Mouse (Mus musculus): ENCODE results near the gene Ggt7. TPM values are rescaled to one million over a fixed set of nuclear protein-coding genes. Genes with fewer than 3 reads are reported as not detected.

Gene Ggt7
- polyA plus RNA-seq, 1 experiment from 2014 or later = 1.0 TPM

- 83% methylated on average over 2 of the region's 2 CpGs for WGBS
- Histone ChIP-seq H3K36me3 (ENCODE audit: control insufficient read depth, insufficient read depth, low read length) (no peaks in the 10 kb centered on the region), H3K4me1 (replicated peaks; ENCODE audit: control insufficient read depth, insufficient read depth, low read length) (no peaks in the 10 kb centered on the region), H3K9me3 (ENCODE audit: control insufficient read depth, low read length) (no peaks in the 10 kb centered on the region), H3K4me2 (no peak overlapping the region), H3K4me3 (ENCODE audit: low read depth, low read length) (no peak overlapping the region), H3K27ac (ENCODE audit: low read depth, low read length) (no peak overlapping the region), H3K27me3 (replicated peaks; ENCODE audit: control insufficient read depth, insufficient read depth, low read length) (no peaks in the 10 kb centered on the region), H3K9ac (ENCODE audit: low read depth, low read length) (no peak overlapping the region)
- no peak for DNase-seq (ENCODE audit: low spot score)
- ATAC-seq (replicated peaks; ENCODE audit: low FRiP score) = no peak
Measured at GRCm38 (mm10) chr2:155443446-155443845, 74.6 kb downstream of the Ggt7 start.

DNA sequence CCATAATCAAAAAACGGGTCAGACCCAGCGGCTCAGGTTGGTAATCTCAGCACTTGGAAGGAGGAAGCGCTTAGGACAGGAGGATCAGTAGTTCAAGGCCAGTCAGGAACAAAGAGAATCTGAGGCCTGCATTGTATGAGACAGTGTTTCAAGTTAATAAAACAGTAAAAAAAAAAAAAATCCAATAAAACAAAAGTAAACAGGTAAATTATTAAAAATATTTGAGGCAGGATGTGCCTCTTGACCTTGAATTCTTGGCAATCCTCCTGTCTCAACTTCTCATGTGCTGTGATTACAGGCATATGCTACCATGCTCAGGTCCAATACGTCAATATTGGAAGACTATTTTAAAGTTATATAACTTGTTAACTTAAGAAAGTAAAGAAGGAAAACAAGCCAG lies 75.1 kb downstream of the Ggt7 start:
- Histone ChIP-seq H3K9me3 (ENCODE audit: control insufficient read depth, low read length) (no peaks in the 10 kb centered on the region), H3K27me3 (replicated peaks; ENCODE audit: control insufficient read depth, insufficient read depth, low read length) (no peaks in the 10 kb centered on the region), H3K27ac (ENCODE audit: low read depth, low read length) (no peak overlapping the region), H3K4me3 (ENCODE audit: low read depth, low read length) (no peak overlapping the region), H3K4me1 (replicated peaks; ENCODE audit: control insufficient read depth, insufficient read depth, low read length) (no peaks in the 10 kb centered on the region), H3K4me2 (no peak overlapping the region), H3K36me3 (ENCODE audit: control insufficient read depth, insufficient read depth, low read length) (no peaks in the 10 kb centered on the region), H3K9ac (ENCODE audit: low read depth, low read length) (no peak overlapping the region)
- 83% methylated on average over 4 of the region's 4 CpGs for WGBS
- DNase-seq (ENCODE audit: low spot score) (no peak), ATAC-seq (replicated peaks; ENCODE audit: low FRiP score) (no peak)

Other genes starting within 250 kb of the Ggt7 start
- 43.5 and 45.6 TPM in 2 replicates for gene Map1lc3a, start 241.9 kb downstream of the Ggt7 start, polyA plus RNA-seq (2014; fragmentation: Nextera tagmentation; extraction: Ambion mirVana)
- gene Pigu, start 160.8 kb downstream of the Ggt7 start, polyA plus RNA-seq (2014; fragmentation: Nextera tagmentation; extraction: Ambion mirVana) = 51.7 and 51.9 TPM in 2 replicates
- 6.6 and 7.0 TPM in 2 replicates for gene Trp53inp2, start 137.2 kb downstream of the Ggt7 start, polyA plus RNA-seq (2014; fragmentation: Nextera tagmentation; extraction: Ambion mirVana)
- 19.9 and 20.7 TPM in 2 replicates for gene Ncoa6, start 44.3 kb downstream of the Ggt7 start, polyA plus RNA-seq (2014; fragmentation: Nextera tagmentation; extraction: Ambion mirVana)
- gene Acss2, start 289 bp downstream of the Ggt7 start, polyA plus RNA-seq (2014; fragmentation: Nextera tagmentation; extraction: Ambion mirVana) = 27.7 and 28.5 TPM in 2 replicates
- gene Gss, start 74.6 kb upstream of the Ggt7 start, polyA plus RNA-seq (2014; fragmentation: Nextera tagmentation; extraction: Ambion mirVana) = 59.7 and 60.5 TPM in 2 replicates
- gene Myh7b, start 93.0 kb upstream of the Ggt7 start, polyA plus RNA-seq (2014; fragmentation: Nextera tagmentation; extraction: Ambion mirVana) = 4.3 and 5.3 TPM in 2 replicates
- gene Trpc4ap, start 174.1 kb upstream of the Ggt7 start, polyA plus RNA-seq (2014; fragmentation: Nextera tagmentation; extraction: Ambion mirVana) = 103 and 109 TPM in 2 replicates
- 34.5 and 35.5 TPM in 2 replicates for gene Edem2, start 211.2 kb upstream of the Ggt7 start, polyA plus RNA-seq (2014; fragmentation: Nextera tagmentation; extraction: Ambion mirVana)
- gene Gm17581, start 217.6 kb upstream of the Ggt7 start, polyA plus RNA-seq (2014; fragmentation: Nextera tagmentation; extraction: Ambion mirVana) = not detected in 2 replicates
- 2.6 TPM in 2 replicates for gene Procr, start 232.9 kb upstream of the Ggt7 start, polyA plus RNA-seq (2014; fragmentation: Nextera tagmentation; extraction: Ambion mirVana)